Mouse (Mus musculus): ENCODE results near the gene Gm34302. TPM values are rescaled to one million over a fixed set of nuclear protein-coding genes. Genes with fewer than 3 reads are reported as not detected.

Gm34302 gene
- total RNA-seq (2023), result not detected

GRCm38 (mm10) chr3:63483726-63484125 lies at the start of gene Gm34302:
TSS of gene Gm34302 (minus strand) at chr3:63483879.

Other genes starting within 250 kb of the Gm34302 start
- gene Mme, start 242.3 kb downstream of the Gm34302 start, total RNA-seq (2023), result not detected